Mouse (Mus musculus) thymus, adult 2 months (tissue): ENCODE data around the gene Cks1b.

ENCODE experiments used
- CTCF ChIP-seq: fragments of 200-500 bp; IDR thresholded peaks from 2 replicates; pipeline ENCODE4 v1.5.1; 2012; ENCODE audit warnings: mild to moderate bottlenecking, control low read depth, low read length, moderate library complexity, borderline replicate concordance; ENCODE audit not compliant: control insufficient read depth, poor library complexity, insufficient read depth; ENCODE audit errors: extremely low read depth
- POLR2A ChIP-seq: fragments of 200-500 bp; IDR thresholded peaks from 2 replicates; pipeline ENCODE4 v1.6.1; 2012; ENCODE audit warnings: mild to moderate bottlenecking, low read length, control low read depth, moderate library complexity; ENCODE audit not compliant: control insufficient read depth, poor library complexity, insufficient read depth; ENCODE audit errors: extremely low read depth

DNA sequence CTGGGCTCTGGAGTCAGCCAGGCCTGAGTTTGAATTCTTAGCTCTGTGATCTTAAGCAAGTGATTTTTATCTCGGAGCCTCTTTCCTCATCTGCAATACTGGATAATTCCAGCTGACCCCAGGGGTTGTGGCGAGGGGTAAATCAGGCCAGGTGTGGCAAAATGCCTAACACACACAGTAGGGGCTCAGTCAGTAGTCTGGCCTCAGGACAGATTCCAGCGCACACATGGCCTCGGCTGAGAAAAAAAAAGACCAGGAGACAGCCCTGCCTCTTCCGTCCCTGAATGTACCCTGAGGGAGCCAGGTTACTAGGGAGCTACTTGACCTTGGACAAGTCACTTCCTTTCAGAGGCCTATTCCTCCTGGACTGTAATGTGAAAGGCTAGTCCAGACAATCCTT, 35.2 kb downstream of the Cks1b start:
- no peak for TF ChIP-seq CTCF
- TF ChIP-seq POLR2A = no peak
